Mouse (Mus musculus): ENCODE results near the gene Tgoln1. TPM values are rescaled to one million over a fixed set of nuclear protein-coding genes. Genes with fewer than 3 reads are reported as not detected.

Tgoln1 gene
- 100 to 1,000 TPM; 241 to 257 TPM for total RNA-seq (2021)
- long read RNA-seq, experiment 1, full-length matches to known transcripts, result 149 of 183 reads
- long read RNA-seq, experiment 1, partial matches to known transcripts, result 12 of 183 reads
- long read RNA-seq, experiment 1, other reads (novel, unspliced or antisense), result 22 of 183 reads
- long read RNA-seq, experiment 2, full-length matches to known transcripts, result 157 of 236 reads
- long read RNA-seq, experiment 2, partial matches to known transcripts, result 10 of 236 reads
- long read RNA-seq, experiment 2, other reads (novel, unspliced or antisense), result 69 of 236 reads

DNA sequence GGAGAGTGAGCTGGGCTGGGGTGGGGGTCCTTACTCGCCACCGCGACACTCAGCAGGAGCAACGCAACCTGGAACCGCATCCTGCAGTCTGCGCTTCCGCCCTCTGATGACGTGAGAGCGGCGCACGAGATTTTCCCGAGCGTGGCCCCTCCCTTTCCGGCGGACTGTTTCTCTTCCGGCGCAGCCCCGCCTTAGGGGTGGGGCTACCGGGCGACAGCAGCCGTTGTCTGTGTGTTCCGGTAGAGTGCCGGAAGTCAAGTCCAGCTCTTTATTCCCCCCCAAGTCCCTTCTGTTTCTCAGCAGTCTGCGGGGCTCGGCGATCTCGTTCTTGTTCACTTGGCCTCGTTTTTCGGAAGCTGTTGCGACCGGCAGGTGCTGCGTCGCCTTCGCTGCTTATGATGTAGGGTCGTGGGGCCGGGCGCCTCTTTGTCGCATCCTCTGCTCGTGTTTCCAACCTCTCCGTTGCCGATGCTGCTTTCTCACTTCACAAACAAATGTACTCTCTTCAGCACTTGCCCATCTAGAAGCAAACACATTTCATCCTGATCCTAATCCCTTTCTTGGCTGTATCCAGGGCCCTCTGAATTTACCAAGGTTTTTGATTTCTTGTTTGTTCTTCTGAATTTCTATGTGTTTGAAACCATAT lies at the start of gene Tgoln1:
Gene Tgoln1 (minus strand): TSS at position 358 of the 646 bp plus-strand sequence.
- peak; percentile 92 to 93 for DNase-seq (ENCODE audit: low spot score in 2 of 2)

DNA sequence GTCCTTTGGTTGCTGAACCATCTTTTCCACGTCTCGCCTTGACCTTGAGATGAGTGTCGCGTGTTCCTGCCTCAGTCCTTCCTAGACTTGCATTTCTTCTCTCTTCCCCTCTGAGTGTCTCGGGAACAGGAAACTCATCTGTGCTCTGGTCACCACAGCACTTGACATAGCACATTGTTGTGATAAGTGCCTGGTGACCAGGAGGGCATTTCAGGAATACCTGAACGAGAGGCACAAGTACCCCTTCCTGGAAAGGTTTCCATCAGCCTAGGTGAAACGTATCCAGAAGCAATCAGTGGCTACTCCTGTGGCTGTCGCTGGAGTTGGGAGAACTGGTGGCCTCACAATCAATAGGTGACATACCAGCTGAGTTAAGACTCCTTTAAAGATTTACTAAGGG lies 47.5 kb upstream of the Tgoln1 start:
- no peak for DNase-seq (ENCODE audit: low spot score in 2 of 2)

DNA sequence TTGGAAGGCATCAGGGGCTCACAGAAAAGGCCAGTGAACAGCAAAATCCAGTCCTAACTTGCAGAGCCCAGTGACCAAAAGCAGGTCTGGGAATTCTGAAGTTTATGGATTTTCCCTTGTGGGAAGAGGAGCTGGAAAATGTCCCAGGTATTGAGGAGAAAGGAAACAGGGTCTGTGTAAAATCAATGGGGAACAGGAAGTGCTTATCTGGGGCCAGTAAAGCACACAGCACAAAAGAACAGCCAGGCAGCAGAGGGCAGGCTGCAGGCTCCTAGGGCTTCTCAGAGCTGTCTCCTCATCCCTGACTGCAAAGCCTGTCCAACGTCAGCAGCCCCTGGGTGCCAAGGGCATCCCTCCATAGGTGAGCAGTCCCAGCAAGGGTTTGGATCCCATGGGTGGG lies 46.2 kb upstream of the Tgoln1 start:
- no peak for DNase-seq (ENCODE audit: low spot score in 2 of 2)

DNA sequence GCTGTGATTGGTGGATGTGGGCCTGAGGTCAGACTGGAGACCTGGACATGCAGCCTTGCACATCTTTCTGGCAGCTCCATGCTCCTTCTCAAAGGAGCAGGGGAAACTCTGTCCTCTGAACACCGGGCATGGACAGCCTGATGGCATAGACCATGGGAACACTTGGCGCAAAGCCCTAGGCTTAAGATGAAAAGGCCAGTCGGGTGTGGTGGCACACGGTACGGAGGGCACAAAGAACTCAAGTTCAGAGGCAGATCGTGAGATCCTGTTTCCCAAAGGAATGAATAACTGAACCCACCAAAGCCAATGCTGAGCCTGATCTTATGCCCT lies 43.6 kb upstream of the Tgoln1 start:
- no peak for DNase-seq (ENCODE audit: low spot score in 2 of 2)

GRCm38 (mm10) chr6:72659717-72660390 lies 43.1 kb upstream of the Tgoln1 start:
- no peak for DNase-seq (ENCODE audit: low spot score in 2 of 2)

DNA sequence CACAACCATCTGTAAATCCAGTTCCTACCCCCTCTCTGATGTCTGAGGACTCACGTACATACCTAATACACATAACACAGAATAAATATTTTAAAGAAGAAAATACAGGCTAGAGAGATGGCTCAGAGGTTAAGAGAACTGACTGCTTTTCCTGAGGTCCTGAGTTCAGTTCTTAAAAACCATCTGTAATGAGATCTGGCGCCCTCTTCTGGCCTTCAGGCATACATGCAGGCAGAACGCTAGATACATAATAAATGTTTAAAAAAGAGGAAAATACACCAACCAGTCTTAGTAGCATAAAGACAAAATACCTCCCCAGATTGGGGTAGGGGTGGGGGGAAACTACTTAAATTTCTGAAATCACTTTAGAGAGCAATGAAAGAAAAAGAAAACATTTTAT lies 41.2 kb upstream of the Tgoln1 start:
- no peak for DNase-seq (ENCODE audit: low spot score in 2 of 2)

DNA sequence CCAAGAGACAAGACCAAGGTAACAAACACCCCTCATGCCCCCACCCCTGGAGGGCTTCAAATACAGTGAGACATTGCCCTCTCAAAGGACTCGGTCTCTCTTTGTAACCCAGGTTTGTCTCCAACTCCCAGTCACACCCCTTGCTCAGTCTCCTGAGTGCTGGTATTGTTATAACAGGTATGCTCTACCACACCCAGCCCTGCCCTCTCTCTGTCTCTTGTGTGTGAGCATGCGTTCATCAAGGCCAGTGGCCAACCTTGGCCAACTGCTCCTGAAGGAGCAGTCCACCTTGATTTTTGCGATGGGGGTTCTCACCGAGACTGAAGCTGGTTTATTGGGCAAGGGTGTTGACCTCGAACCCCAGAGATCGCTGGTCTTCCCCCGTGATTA lies 39.2 kb upstream of the Tgoln1 start:
- no peak for DNase-seq (ENCODE audit: low spot score in 2 of 2)

- peak; percentile 44 to 59 for DNase-seq (ENCODE audit: low spot score in 2 of 2)
These were observed 38.7 kb upstream of the Tgoln1 start for GRCm38 (mm10) chr6:72655309-72656052.

DNA sequence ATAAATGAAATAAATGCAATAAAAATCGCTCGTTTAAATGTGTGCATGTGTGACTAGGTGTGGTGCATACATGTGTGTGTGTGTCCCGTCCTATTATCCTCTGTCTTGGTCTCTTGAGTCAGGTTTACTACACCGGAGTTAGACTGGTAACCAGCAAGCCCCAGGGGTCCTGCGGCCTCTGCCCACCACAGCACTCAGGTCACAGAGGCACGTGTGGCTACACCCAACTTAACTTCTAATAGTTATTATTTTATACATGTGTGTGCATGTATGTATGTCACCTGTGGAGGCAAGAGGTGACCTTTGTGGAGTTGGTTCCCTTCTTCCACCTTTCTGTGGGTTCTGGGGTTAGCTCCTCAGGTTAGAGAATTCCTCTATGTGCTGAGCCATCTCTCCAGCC lies 37.6 kb upstream of the Tgoln1 start:
- DNase-seq (ENCODE audit: low spot score in 2 of 2), result no peak

DNA sequence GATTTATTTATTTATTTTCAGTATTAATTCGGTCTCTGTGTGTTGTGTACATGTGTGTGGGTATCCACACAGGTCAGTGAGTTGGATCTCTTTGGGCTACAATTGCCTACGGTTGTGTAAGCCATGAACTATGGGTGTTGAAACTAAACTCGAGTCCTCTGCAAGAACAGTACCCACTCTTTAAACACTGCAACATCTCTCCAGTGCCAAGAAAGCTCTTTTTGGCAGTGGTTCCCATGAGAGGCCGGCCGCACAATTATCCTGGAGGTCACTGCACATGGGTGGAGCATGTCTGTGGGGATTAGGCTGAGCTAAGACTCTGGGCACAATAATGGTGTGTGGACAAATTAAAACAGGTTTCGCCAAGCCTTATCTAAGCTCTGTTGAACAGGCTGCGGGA lies 36.6 kb upstream of the Tgoln1 start:
- peak; percentile 42 to 43 for DNase-seq (ENCODE audit: low spot score in 2 of 2)

DNA sequence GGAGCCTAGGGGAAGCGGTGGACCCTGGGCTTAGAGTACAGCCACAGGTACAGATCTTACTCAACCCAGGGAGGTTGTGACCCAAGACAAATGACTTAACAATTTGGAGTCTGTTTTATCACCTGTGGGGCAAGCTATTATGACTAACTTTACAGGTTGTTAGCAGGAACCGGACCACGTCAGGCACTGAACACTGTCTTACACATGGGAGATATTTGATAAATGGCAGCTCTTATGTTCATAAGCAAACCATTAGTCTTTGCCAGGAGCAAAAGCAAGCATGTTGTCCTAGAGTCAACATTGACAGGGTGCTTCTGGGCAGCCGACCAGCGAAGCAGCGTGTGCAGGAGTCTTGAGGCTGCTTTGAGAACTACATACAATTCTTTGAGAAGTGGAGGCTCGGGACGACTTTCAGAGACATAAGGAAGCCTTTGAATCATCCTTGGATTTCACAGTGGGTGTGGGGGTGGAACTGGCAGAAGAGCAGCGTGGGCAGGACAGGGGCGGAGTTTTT lies 33.6 kb upstream of the Tgoln1 start:
- DNase-seq (ENCODE audit: low spot score in 2 of 2), result no peak

- no peak for DNase-seq (ENCODE audit: low spot score in 2 of 2)
These were observed 31.3 kb upstream of the Tgoln1 start for GRCm38 (mm10) chr6:72648002-72648595.

DNA sequence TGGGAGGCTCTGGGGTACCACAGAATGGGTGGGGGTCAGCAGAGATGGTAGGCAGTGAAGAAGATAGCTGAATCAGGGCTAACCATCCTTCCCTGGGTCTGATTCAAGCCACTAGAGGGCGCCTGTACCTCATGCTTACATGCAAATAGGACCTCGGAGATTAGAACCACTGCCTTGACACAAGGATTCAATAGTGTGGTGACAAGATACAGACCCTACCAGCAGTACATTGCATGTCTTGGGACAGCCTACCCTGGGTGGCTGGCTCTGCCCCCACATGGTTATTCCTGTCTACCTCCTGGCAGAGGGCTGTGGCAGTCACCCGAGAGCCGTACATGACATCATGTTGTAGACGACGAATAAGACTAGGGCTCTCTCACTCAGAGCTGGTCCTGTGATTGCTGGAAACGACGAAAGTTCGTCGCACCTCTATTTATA lies 30.6 kb upstream of the Tgoln1 start:
- peak; percentile 63 to 66 for DNase-seq (ENCODE audit: low spot score in 2 of 2)

- no peak for DNase-seq (ENCODE audit: low spot score in 2 of 2)
These were observed 28.6 kb upstream of the Tgoln1 start for GRCm38 (mm10) chr6:72645364-72645763.

DNA sequence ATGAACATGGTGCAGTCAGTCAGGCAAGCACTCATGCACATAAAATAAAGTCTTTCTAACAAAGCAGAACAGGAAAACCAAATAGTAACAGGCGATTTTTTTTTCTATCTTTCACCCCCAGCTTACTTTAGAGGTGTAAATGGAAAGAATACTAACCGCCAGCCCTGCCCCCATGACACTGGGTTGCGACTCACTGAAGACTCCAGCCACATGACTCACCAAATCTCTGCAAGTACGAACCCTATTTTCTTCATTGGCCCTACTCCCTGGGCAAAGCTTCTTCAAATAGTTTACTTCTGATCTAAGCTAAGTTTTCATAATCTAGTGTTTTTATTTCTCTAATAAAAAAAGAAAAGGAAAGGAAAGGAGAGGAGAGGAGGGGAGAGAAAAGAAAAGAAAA lies 27.8 kb upstream of the Tgoln1 start:
- DNase-seq (ENCODE audit: low spot score in 2 of 2), result no peak

- no peak for DNase-seq (ENCODE audit: low spot score in 2 of 2)
These were observed 24.6 kb upstream of the Tgoln1 start for GRCm38 (mm10) chr6:72641218-72641954.

DNA sequence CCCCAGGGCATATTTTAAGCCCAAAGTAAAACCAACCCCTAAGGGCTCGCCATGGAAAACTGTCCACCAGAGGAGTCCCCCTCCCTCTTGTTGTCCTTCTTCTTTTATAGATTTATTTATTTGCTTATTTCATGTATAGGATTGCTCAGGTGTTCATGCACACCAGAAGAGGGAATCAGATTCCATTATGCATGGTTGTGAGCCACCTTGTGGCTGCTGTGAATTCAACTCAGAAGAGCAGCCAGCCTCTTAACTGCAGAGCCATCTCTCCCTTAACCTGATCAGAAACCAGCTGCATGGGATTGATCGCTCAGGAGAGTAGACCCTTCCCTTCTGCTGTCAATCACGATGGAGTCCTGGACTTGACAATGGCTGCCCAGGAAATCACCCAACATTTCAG lies 20.1 kb upstream of the Tgoln1 start:
- DNase-seq (ENCODE audit: low spot score in 2 of 2), result no peak

GRCm38 (mm10) chr6:72635760-72636431 lies 19.1 kb upstream of the Tgoln1 start:
- DNase-seq (ENCODE audit: low spot score in 2 of 2), result peak; percentile 35 to 59

DNA sequence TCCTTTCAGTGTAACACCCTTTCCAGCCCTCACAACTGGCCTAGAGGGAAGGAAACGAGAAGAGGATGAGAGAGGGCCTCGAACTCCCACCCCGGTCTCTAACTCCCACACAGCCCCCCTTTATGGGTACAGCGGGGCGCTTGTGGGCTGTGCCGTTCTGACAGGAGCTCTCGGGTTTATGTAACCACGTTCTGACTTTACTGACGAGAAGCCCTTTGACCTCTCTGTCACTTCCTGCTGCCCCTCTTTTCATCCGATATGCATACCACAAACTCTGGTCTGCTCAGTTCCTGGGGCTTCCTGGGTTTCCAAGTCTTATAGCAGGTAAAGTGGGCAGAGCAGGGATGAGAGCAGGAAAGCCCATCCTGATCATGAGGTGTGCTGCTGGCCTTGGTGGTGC lies 17.5 kb upstream of the Tgoln1 start:
- DNase-seq (ENCODE audit: low spot score in 2 of 2), result no peak

GRCm38 (mm10) chr6:72631700-72632099 lies 14.9 kb upstream of the Tgoln1 start:
- DNase-seq (ENCODE audit: low spot score in 2 of 2), result no peak

Data from adrenal gland, adult 18-20 months (tissue).